Mouse (Mus musculus): Measurements from ENCODE around the gene Gzmc. TPM values are rescaled to one million over a fixed set of nuclear protein-coding genes. Genes with fewer than 3 reads are reported as not detected.
"Not testable (repeated sequence)": the region's sequence is repeated elsewhere in the genome, so short reads cannot be mapped to it uniquely, and the experiment has no call there.

The Gzmc gene
- polyA plus RNA-seq, 1 experiment from 2014 or later = not detected

- DNase-seq (ENCODE audit: low spot score) (no peak), ATAC-seq (replicated peaks; ENCODE audit: insufficient number of reproducible peaks, low FRiP score, low TSS enrichment, low read depth) (no peak)
- Histone ChIP-seq H3K4me2 (ENCODE audit: low read depth, low read length) (no peak within 1 kb of the TSS), H3K9ac (replicated peaks; ENCODE audit: low read length) (no peak within 1 kb of the TSS), H3K36me3 (replicated peaks; ENCODE audit: control insufficient read depth, insufficient read depth, low read depth, low read length) (no peaks in the 10 kb centered on the region), H3K4me1 (ENCODE audit: control insufficient read depth, insufficient read depth, low read length) (no peaks in the 10 kb centered on the region), H3K27me3 (ENCODE audit: control insufficient read depth, insufficient read depth, low read length) (no peaks in the 10 kb centered on the region), H3K9me3 (replicated peaks; ENCODE audit: control insufficient read depth, low read length) (no peaks in the 10 kb centered on the region), H3K27ac (replicated peaks; ENCODE audit: low read depth, low read length) (no peak within 1 kb of the TSS), H3K4me3 (ENCODE audit: low read depth, low read length) (no peak within 1 kb of the TSS)
- 91% methylated on average over 4 of the region's 4 CpGs for WGBS
Measured at GRCm38 (mm10) chr14:56211317-56211716, 23.1 kb downstream of the Gzmc start, which contains the start of gene Gzmf. Gzmf (minus strand) TSS chr14:56211417.

GRCm38 (mm10) chr14:56205613-56206012 lies 28.8 kb downstream of the Gzmc start:
- no peak overlapping the region for H3K9ac ChIP-seq (replicated peaks; ENCODE audit: low read length)
- H3K36me3 ChIP-seq (replicated peaks; ENCODE audit: control insufficient read depth, insufficient read depth, low read depth, low read length) = no peaks in the 10 kb centered on the region
- no peaks in the 10 kb centered on the region for H3K9me3 ChIP-seq (replicated peaks; ENCODE audit: control insufficient read depth, low read length)
- H3K27ac ChIP-seq (replicated peaks; ENCODE audit: low read depth, low read length) = no peak overlapping the region
- no peaks in the 10 kb centered on the region for H3K4me1 ChIP-seq (ENCODE audit: control insufficient read depth, insufficient read depth, low read length)
- ATAC-seq (replicated peaks; ENCODE audit: insufficient number of reproducible peaks, low FRiP score, low TSS enrichment, low read depth) (no peak), DNase-seq (ENCODE audit: low spot score) (no peak)
- H3K4me3 ChIP-seq (ENCODE audit: low read depth, low read length) = no peak overlapping the region
- H3K27me3 ChIP-seq (ENCODE audit: control insufficient read depth, insufficient read depth, low read length) = no peaks in the 10 kb centered on the region
- WGBS = 88% methylated on average over 1 of the region's 1 CpGs
- no peak overlapping the region for H3K4me2 ChIP-seq (ENCODE audit: low read depth, low read length)

- not testable (repeated sequence) for H3K4me2 ChIP-seq (ENCODE audit: low read depth, low read length); ATAC-seq (replicated peaks; ENCODE audit: insufficient number of reproducible peaks, low FRiP score, low TSS enrichment, low read depth); H3K4me1 ChIP-seq (ENCODE audit: control insufficient read depth, insufficient read depth, low read length); H3K27me3 ChIP-seq (ENCODE audit: control insufficient read depth, insufficient read depth, low read length); H3K36me3 ChIP-seq (replicated peaks; ENCODE audit: control insufficient read depth, insufficient read depth, low read depth, low read length); H3K27ac ChIP-seq (replicated peaks; ENCODE audit: low read depth, low read length); H3K9me3 ChIP-seq (replicated peaks; ENCODE audit: control insufficient read depth, low read length); H3K9ac ChIP-seq (replicated peaks; ENCODE audit: low read length); H3K4me3 ChIP-seq (ENCODE audit: low read depth, low read length)
- DNase-seq (ENCODE audit: low spot score) = peak; percentile 68
- 35% methylated on average over 5 of the region's 5 CpGs for WGBS
Measured at GRCm38 (mm10) chr14:56205021-56205420, 29.4 kb downstream of the Gzmc start.

- Histone ChIP-seq H3K27ac (replicated peaks; ENCODE audit: low read depth, low read length) (no peak overlapping the region), H3K9ac (replicated peaks; ENCODE audit: low read length) (no peak overlapping the region), H3K36me3 (replicated peaks; ENCODE audit: control insufficient read depth, insufficient read depth, low read depth, low read length) (no peaks in the 10 kb centered on the region), H3K4me1 (ENCODE audit: control insufficient read depth, insufficient read depth, low read length) (no peaks in the 10 kb centered on the region), H3K4me2 (ENCODE audit: low read depth, low read length) (no peak overlapping the region), H3K4me3 (ENCODE audit: low read depth, low read length) (no peak overlapping the region), H3K27me3 (ENCODE audit: control insufficient read depth, insufficient read depth, low read length) (no peaks in the 10 kb centered on the region), H3K9me3 (replicated peaks; ENCODE audit: control insufficient read depth, low read length) (no peaks in the 10 kb centered on the region)
- 8% methylated on average over 2 of the region's 2 CpGs for WGBS
- ATAC-seq (replicated peaks; ENCODE audit: insufficient number of reproducible peaks, low FRiP score, low TSS enrichment, low read depth) = no peak
- peak; percentile 77 for DNase-seq (ENCODE audit: low spot score)
Measured at GRCm38 (mm10) chr14:56203975-56204374, 30.5 kb downstream of the Gzmc start.

- H3K36me3 ChIP-seq (replicated peaks; ENCODE audit: control insufficient read depth, insufficient read depth, low read depth, low read length) = no peaks in the 10 kb centered on the region
- no peak overlapping the region for H3K4me2 ChIP-seq (ENCODE audit: low read depth, low read length)
- H3K4me1 ChIP-seq (ENCODE audit: control insufficient read depth, insufficient read depth, low read length) = no peaks in the 10 kb centered on the region
- ATAC-seq (replicated peaks; ENCODE audit: insufficient number of reproducible peaks, low FRiP score, low TSS enrichment, low read depth) (no peak), DNase-seq (ENCODE audit: low spot score) (no peak)
- H3K4me3 ChIP-seq (ENCODE audit: low read depth, low read length) = no peak overlapping the region
- H3K27ac ChIP-seq (replicated peaks; ENCODE audit: low read depth, low read length) = no peak overlapping the region
- WGBS = 52% methylated on average over 6 of the region's 6 CpGs
- no peaks in the 10 kb centered on the region for H3K9me3 ChIP-seq (replicated peaks; ENCODE audit: control insufficient read depth, low read length)
- no peak overlapping the region for H3K9ac ChIP-seq (replicated peaks; ENCODE audit: low read length)
- H3K27me3 ChIP-seq (ENCODE audit: control insufficient read depth, insufficient read depth, low read length) = no peaks in the 10 kb centered on the region
Measured at GRCm38 (mm10) chr14:56186946-56187345, 47.5 kb downstream of the Gzmc start.

GRCm38 (mm10) chr14:56186521-56186920 lies 47.9 kb downstream of the Gzmc start:
- H3K36me3 ChIP-seq (replicated peaks; ENCODE audit: control insufficient read depth, insufficient read depth, low read depth, low read length) = no peaks in the 10 kb centered on the region
- DNase-seq (ENCODE audit: low spot score) = no peak
- ATAC-seq (replicated peaks; ENCODE audit: insufficient number of reproducible peaks, low FRiP score, low TSS enrichment, low read depth) = no peak

More at GRCm38 (mm10) chr14:56186521-56186920, 47.9 kb downstream of the Gzmc start:
- H3K4me2 ChIP-seq (ENCODE audit: low read depth, low read length) = no peak overlapping the region
- no peak overlapping the region for H3K27ac ChIP-seq (replicated peaks; ENCODE audit: low read depth, low read length)
- no peak overlapping the region for H3K4me3 ChIP-seq (ENCODE audit: low read depth, low read length)
- H3K9me3 ChIP-seq (replicated peaks; ENCODE audit: control insufficient read depth, low read length) = no peaks in the 10 kb centered on the region
- 75% methylated on average over 5 of the region's 5 CpGs for WGBS
- H3K9ac ChIP-seq (replicated peaks; ENCODE audit: low read length) = no peak overlapping the region
- H3K27me3 ChIP-seq (ENCODE audit: control insufficient read depth, insufficient read depth, low read length) = no peaks in the 10 kb centered on the region
- H3K4me1 ChIP-seq (ENCODE audit: control insufficient read depth, insufficient read depth, low read length) = no peaks in the 10 kb centered on the region

Other genes with a start within 250 kb of the Gzmc start
- gene Mcpt1, start 216.7 kb downstream of the Gzmc start, polyA plus RNA-seq (2014; fragmentation: Nextera tagmentation; extraction: Ambion mirVana) = not detected in 2 replicates
- gene Mcpt9, start 204.2 kb downstream of the Gzmc start, polyA plus RNA-seq (2014; fragmentation: Nextera tagmentation; extraction: Ambion mirVana) = not detected in 2 replicates
- gene Mcpt2, start 192.6 kb downstream of the Gzmc start, polyA plus RNA-seq (2014; fragmentation: Nextera tagmentation; extraction: Ambion mirVana) = not detected in 2 replicates
- gene Mcpt4, start 172.3 kb downstream of the Gzmc start, polyA plus RNA-seq (2014; fragmentation: Nextera tagmentation; extraction: Ambion mirVana) = not detected in 2 replicates
- gene Mcpt8, start 149.4 kb downstream of the Gzmc start, polyA plus RNA-seq (2014; fragmentation: Nextera tagmentation; extraction: Ambion mirVana) = not detected in 2 replicates
- gene Ctsg, start 132.1 kb downstream of the Gzmc start, polyA plus RNA-seq (2014; fragmentation: Nextera tagmentation; extraction: Ambion mirVana) = not detected in 2 replicates
- gene Gzme, start 114.0 kb downstream of the Gzmc start, polyA plus RNA-seq (2014; fragmentation: Nextera tagmentation; extraction: Ambion mirVana) = not detected in 2 replicates
- not detected in 2 replicates for gene Gzmd, start 102.0 kb downstream of the Gzmc start, polyA plus RNA-seq (2014; fragmentation: Nextera tagmentation; extraction: Ambion mirVana)
- gene Gzmg, start 75.1 kb downstream of the Gzmc start, polyA plus RNA-seq (2014; fragmentation: Nextera tagmentation; extraction: Ambion mirVana) = not detected in 2 replicates
- not detected in 2 replicates for gene Gzmn, start 60.1 kb downstream of the Gzmc start, polyA plus RNA-seq (2014; fragmentation: Nextera tagmentation; extraction: Ambion mirVana)
- not detected in 2 replicates for gene Gzmf, start 23.2 kb downstream of the Gzmc start, polyA plus RNA-seq (2014; fragmentation: Nextera tagmentation; extraction: Ambion mirVana)
- not detected in 2 replicates for gene Gzmb, start 27.6 kb upstream of the Gzmc start, polyA plus RNA-seq (2014; fragmentation: Nextera tagmentation; extraction: Ambion mirVana)
- gene Atp12a, start 130.4 kb upstream of the Gzmc start, polyA plus RNA-seq (2014; fragmentation: Nextera tagmentation; extraction: Ambion mirVana) = 0.13 TPM in 1 of 2 replicates, not detected in the other
- 1.3 and 2.6 TPM in 2 replicates for gene Rnf17, start 167.9 kb upstream of the Gzmc start, polyA plus RNA-seq (2014; fragmentation: Nextera tagmentation; extraction: Ambion mirVana)

Data from embryonic facial prominence, embryonic 11.5 days (tissue).